Mouse (Mus musculus): ENCODE measurements at regions not wholly inside any gene's neighbourhood (a gene's known extent, or its start where the extent isn't known, plus 50 kb on each side); places are given as distances from the start of the nearest gene placed in this dataset.
"Not testable (repeated sequence)": the region's sequence is repeated elsewhere in the genome, so short reads cannot be mapped to it uniquely, and the experiment has no call there.

DNA sequence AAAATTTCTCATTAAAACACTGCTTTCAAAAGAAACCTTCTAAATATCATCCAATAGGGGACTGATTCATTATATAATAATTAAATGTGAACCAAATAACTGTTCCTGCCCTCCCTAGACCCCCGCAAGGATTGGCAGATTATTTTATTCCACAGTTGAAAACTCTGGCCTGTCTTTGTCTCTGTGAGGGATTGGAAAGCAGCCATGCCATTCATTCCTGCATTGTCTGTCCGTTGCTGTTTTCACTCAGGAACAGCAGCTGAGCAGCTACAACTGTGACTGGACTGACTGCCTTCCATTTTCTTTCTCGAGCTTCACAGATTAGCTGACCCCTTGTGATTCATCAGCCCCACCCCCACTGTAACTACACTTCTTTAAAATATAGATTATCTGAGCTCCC, 807.6 kb upstream of the Olfr1507 start:
- not testable (repeated sequence) for TF ChIP-seq CTCF (IDR thresholded peaks at IDR 0.05; ENCODE audit: borderline replicate concordance, control insufficient read depth, extremely low read depth, insufficient read depth, low read length, poor library complexity); POLR2A (IDR thresholded peaks at IDR 0.05; ENCODE audit: control insufficient read depth, extremely low read depth, insufficient read depth, low read length, poor library complexity)
